Mouse (Mus musculus) heart, embryonic 16.5 days (tissue): Measurements from ENCODE around the gene Gm17324. TPM values are rescaled to one million over a fixed set of nuclear protein-coding genes. Genes with fewer than 3 reads are reported as not detected.
A peak's percentile ranks its signal among the peaks of the same experiment; 100 is the strongest.
"Not testable (repeated sequence)": the region's sequence is repeated elsewhere in the genome, so short reads cannot be mapped to it uniquely, and the experiment has no call there.

Experiments used
- ATAC-seq: fragments of 200-750 bp; cut with Nextera tagmentation; replicated peaks from 2 replicates; pipeline ENCODE4 v1.8.0; 2017; ENCODE audit warnings: moderate number of reproducible peaks; ENCODE audit not compliant: insufficient read depth, low FRiP score; ENCODE audit errors: extremely low read depth
- H3K27ac ChIP-seq: fragments of 300-500 bp; sonication (generic); 2 replicates; pipeline ENCODE4 v1.5.1; 2014; ENCODE audit warnings: mild to moderate bottlenecking, low read length, control low read depth, moderate library complexity
- H3K27me3 ChIP-seq: fragments of 300-500 bp; sonication (generic); 2 replicates; pipeline ENCODE4 v1.6.1; 2014; ENCODE audit warnings: low read length, mixed read lengths; ENCODE audit not compliant: control insufficient read depth, insufficient read depth
- H3K36me3 ChIP-seq: fragments of 300-500 bp; sonication (generic); 2 replicates; pipeline ENCODE4 v1.6.1; 2014; ENCODE audit not compliant: control insufficient read depth, insufficient read depth
- H3K4me1 ChIP-seq: fragments of 300-500 bp; sonication (generic); 2 replicates; pipeline ENCODE4 v1.6.1; 2014; ENCODE audit warnings: low read length, mixed read lengths; ENCODE audit not compliant: control insufficient read depth, insufficient read depth
- H3K4me2 ChIP-seq: fragments of 300-500 bp; sonication (generic); 2 replicates; pipeline ENCODE4 v1.6.1; 2014; ENCODE audit warnings: low read depth, mild to moderate bottlenecking, control low read depth, low read length
- H3K4me3 ChIP-seq: fragments of 300-500 bp; sonication (generic); 2 replicates; pipeline ENCODE4 v1.5.1; 2014; ENCODE audit warnings: mild to moderate bottlenecking, control low read depth, low read length
- H3K9ac ChIP-seq: fragments of 300-500 bp; sonication (generic); 2 replicates; pipeline ENCODE4 v1.6.1; 2014; ENCODE audit warnings: low read length, control low read depth
- H3K9me3 ChIP-seq: fragments of 300-500 bp; sonication (generic); replicated peaks from 2 replicates; pipeline ENCODE4 v1.6.1; 2016; ENCODE audit warnings: low read length; ENCODE audit not compliant: control insufficient read depth
- WGBS: fragments of 180-500 bp; shearing (Covaris S2); extraction: QIAGEN DNeasy Blood & Tissue Kit; methylation state at CpG from one replicate; pipeline ENCODE4 v1.1.7; 2014; 5-methylcytosine and 5-hydroxymethylcytosine counted together
- polyA plus RNA-seq: library from polyadenylated mRNA; unstranded; fragments of >200 nt; fragmentation: Nextera tagmentation; extraction: Ambion mirVana; gene quantifications from 2 replicates; pipeline ENCODE4 v1.2.1, GENCODE M21; 2015

The Gm17324 gene
- polyA plus RNA-seq = 0.49 and 0.50 TPM in 2 replicates

DNA sequence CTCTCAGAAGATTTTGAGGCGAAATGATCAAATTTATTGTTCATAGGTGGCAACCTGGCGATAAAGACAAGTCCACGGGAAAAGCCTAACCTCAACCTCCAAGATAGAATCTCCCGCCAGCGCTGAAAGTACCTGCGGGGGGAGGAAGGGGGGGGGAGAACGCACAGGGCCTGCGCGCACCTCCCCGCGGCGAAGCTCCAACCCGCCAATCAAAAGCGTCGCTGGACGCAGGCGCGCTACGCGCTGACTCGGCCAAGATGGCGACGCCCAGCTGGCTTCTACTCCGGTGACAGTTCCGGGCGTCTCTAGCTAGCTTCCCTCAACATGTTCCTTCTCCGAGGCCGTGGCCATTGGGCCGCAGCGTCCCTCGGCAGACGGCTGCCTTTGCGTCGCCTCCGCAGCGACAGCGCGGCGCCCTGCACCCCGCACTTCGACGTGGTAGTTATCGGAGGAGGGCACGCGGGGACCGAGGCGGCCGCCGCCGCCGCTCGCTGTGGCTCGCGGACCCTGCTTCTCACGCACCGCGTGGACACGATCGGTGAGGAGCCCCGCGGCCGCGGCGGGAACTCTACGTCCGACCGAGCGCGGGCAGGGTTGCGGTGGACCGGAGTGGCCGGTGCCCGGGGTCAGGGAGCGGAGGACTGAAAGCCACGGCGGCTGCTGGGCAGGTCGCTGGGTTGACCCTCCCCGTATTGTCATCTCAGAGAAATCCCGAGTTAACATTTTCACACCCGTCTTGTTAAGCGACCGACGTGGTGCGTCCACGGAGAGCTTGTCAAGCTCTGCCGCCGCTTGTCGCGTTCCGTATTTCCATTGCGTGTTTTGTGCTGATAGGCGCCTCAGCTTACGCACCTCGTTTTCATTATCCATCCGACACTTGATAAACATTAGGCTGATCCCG, at the start of gene Gm17324, which contains the start of gene Mto1:
TSS of gene Gm17324 (minus strand) at position 814 of the 901 bp plus-strand sequence.
TSS of gene Mto1 (plus strand) at position 236 of the 901 bp plus-strand sequence.
- H3K9me3 ChIP-seq = no peaks in the 10 kb centered on the region
- ATAC-seq = peak; percentile 91
- peak within 1 kb of the TSS; percentile 95 for H3K9ac ChIP-seq
- peak within 1 kb of the TSS; percentile 99 for H3K4me3 ChIP-seq
- peaks cover 13% of the 10 kb centered on the region for H3K36me3 ChIP-seq
- H3K4me2 ChIP-seq = peak within 1 kb of the TSS; percentile 87
- peaks cover 7% of the 10 kb centered on the region for H3K4me1 ChIP-seq
- under 1% methylated on average over 95 of the region's 96 CpGs for WGBS
- peaks cover 18% of the 10 kb centered on the region for H3K27me3 ChIP-seq
- peak within 1 kb of the TSS; percentile 96 for H3K27ac ChIP-seq

DNA sequence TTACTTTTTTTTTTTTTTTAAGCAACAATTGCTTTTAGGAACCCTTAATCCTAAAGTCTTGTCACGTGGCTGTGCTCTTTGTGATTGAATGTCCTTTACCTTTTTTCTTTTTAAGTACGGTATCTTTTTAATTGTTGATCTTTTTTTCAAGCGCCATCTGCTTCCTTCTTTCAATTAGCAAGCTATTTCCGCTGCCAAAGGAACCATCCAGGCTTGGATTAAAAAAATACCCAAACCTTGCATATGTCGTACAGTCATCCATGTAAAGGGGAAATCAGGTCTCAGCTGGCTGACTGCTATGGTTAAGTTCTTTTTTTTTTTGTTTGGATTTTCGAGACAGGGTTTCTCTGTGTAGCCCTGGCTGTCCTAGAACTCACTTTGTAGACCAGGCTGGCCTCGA, 44.6 kb upstream of the Gm17324 start:
- Histone ChIP-seq H3K9ac (no peak overlapping the region), H3K27me3 (no peaks in the 10 kb centered on the region), H3K27ac (no peak overlapping the region), H3K4me2 (no peak overlapping the region), H3K4me1 (peaks cover 3% of the 10 kb centered on the region; the same call in 1 of the 2 replicates), H3K36me3 (no peaks in the 10 kb centered on the region), H3K9me3 (no peaks in the 10 kb centered on the region), H3K4me3 (no peak overlapping the region)
- 86% methylated on average over 7 of the region's 7 CpGs for WGBS
- no peak for ATAC-seq

DNA sequence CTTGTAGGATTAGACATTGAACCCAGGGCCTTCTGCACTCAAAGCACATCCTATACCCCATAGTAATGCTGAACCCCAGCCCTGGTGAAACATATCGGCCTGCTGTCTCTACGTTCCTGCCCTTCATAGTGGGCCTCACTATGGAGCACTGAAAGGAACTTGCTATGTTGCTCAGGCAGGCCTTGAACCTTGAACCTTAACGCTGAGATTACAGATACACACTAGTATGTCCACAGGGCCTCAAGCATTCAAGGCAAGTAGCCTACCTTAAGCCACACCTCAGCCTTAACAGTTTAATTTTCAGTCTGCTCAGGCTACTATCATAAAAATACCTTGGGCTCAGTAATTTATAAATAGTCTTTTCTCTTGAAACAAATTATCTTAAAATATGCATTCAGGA, 43.7 kb upstream of the Gm17324 start:
- Histone ChIP-seq H3K27ac (no peak overlapping the region), H3K9me3 (no peaks in the 10 kb centered on the region), H3K4me3 (no peak overlapping the region), H3K27me3 (no peaks in the 10 kb centered on the region), H3K4me2 (no peak overlapping the region), H3K4me1 (peaks cover 3% of the 10 kb centered on the region; the same call in 1 of the 2 replicates), H3K9ac (no peak overlapping the region), H3K36me3 (no peaks in the 10 kb centered on the region)
- no peak for ATAC-seq
- WGBS = 90% methylated on average over 3 of the region's 3 CpGs

DNA sequence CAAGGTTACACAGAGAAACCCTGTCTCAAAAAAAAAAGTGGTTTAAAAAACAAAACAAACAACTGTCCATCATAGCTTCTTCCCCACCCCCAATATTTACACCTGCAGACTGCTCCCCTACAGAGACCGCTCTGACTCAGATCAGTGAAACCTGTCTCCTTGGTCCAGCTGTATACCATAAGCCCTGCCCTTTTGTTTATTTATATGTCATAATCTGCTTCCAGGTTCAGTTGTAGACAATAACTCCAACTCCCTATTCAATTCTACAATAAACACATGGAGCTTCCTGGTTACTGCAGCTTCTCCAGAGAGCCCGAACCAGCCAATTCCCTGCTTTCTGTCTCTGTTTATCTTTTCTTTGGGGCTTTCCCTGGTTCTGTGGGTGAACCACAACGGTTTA, 42.6 kb upstream of the Gm17324 start:
- ATAC-seq = no peak
- WGBS = 66% methylated on average over 3 of the region's 3 CpGs
- Histone ChIP-seq H3K27me3 (no peaks in the 10 kb centered on the region), H3K36me3 (no peaks in the 10 kb centered on the region), H3K4me1 (peaks cover 3% of the 10 kb centered on the region; the same call in 1 of the 2 replicates), H3K4me3 (no peak overlapping the region), H3K9me3 (no peaks in the 10 kb centered on the region), H3K27ac (no peak overlapping the region), H3K4me2 (no peak overlapping the region), H3K9ac (no peak overlapping the region)

DNA sequence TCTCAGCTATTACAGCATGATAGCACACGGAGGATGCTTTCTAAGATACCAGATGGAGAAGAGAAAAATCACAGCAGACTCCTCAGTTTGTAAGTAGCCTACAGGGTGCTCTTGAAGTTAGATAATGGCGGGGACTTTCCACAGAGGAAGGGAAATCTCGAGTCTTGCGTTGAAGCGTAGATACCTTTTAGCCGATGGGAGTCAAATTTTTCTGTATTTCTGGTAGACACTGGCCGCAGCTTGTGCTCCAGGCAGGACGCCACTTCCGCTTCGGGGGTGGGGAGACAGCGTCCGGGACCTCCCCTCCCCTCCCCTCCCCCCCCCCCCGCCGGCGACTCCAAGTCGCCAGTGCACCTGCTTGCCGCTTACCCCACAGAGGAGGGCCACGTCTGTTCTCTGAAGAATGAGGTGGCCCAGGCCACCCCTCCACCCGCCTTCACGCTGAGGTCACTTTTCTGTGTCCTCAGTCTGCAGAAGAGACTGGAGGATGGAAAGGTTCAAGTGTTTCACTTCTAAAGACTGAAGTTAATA, 40.4 kb upstream of the Gm17324 start, which contains the start of gene Eef1a1:
TSS of gene Eef1a1 (minus strand) at position 262 of the 531 bp plus-strand sequence.
- Histone ChIP-seq H3K27me3 (no peaks in the 10 kb centered on the region), H3K4me2 (peak within 1 kb of the TSS; percentile 75), H3K9ac (peak within 1 kb of the TSS; percentile 75), H3K4me3 (peak within 1 kb of the TSS; percentile 60), H3K27ac (peak within 1 kb of the TSS; percentile 72), H3K4me1 (peaks cover 3% of the 10 kb centered on the region; the same call in 1 of the 2 replicates), H3K36me3 (no peaks in the 10 kb centered on the region), H3K9me3 (no peaks in the 10 kb centered on the region)
- ATAC-seq = peak; percentile 74
- 2% methylated on average over 16 of the region's 20 CpGs for WGBS

DNA sequence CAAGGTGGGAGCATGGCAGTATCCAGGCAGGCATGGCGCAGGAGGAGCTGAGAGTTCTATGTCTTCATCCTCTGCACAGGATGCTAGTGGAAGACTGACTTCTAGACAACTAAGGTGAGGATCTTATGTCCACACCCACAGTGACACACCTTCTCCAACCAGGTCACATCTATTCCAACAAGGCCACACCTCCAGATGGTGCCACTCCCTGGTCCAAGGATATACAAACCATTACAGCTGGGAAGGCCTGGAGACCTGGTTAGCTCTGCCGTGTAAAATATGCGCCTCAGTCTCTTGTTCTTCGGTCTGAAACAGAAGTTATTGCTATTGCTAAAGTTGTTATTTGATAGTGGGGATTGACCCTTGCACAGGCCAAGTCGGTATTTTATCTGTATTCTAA, 39.4 kb upstream of the Gm17324 start:
- WGBS = 89% methylated on average over 5 of the region's 5 CpGs
- ATAC-seq, H3K9ac ChIP-seq: not testable (repeated sequence)

DNA sequence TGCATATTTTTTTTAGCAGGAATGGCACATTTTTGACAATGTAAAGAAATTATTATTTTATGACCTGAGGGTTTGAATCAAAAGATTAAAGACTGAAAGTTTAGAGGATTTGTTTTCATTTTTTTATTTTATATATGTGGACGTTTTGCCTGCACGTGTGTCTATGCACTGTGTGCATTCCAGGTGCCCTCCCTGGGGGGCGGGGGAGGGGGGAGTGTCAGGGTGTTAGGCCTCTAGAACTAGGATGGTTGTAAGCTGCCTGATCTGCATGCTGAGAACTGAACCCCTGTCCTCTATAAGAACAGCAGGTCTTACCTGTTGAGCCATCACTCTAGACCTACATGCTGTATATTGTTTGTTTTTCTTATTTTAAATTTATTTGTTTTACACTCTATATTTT, 36.1 kb upstream of the Gm17324 start:
- Histone ChIP-seq H3K27ac (no peak overlapping the region), H3K9me3 (no peaks in the 10 kb centered on the region), H3K4me3 (no peak overlapping the region), H3K4me1 (peaks cover 9% of the 10 kb centered on the region), H3K36me3 (no peaks in the 10 kb centered on the region), H3K27me3 (no peaks in the 10 kb centered on the region), H3K4me2 (no peak overlapping the region), H3K9ac (no peak overlapping the region)
- 79% methylated on average over 3 of the region's 3 CpGs for WGBS
- ATAC-seq = no peak

More for the DNA sequence above, 39.4 kb upstream of the Gm17324 start:
- not testable (repeated sequence) for H3K4me3 ChIP-seq, H3K36me3 ChIP-seq, H3K4me1 ChIP-seq, H3K9me3 ChIP-seq, H3K27ac ChIP-seq, H3K4me2 ChIP-seq, H3K27me3 ChIP-seq

DNA sequence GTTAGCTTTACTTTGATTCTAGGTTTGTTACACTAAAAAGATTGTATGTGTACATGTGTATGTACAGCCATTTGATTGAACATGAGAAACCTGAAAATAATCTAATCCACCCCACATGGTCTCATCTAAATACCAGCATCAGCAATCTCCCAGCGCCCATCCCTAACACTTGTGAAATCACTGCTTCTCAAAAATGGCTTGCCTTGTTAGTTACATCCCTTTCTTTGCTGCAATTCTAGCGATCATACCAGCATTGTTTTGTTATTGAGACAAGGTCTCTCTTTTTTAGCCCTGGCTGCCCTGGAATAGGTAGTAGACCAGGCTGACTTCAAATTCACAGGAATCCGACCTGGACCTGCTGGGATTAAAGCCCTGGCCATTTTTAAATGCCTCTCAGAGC, 33.8 kb upstream of the Gm17324 start:
- no peaks in the 10 kb centered on the region for H3K27me3 ChIP-seq
- whole genome bisulfite sequencing = 17% methylated on average over 3 of the region's 3 CpGs
- no peak for ATAC-seq
- H3K4me1 ChIP-seq = peaks cover 21% of the 10 kb centered on the region
- H3K27ac ChIP-seq = peak overlapping the region; percentile 99
- H3K4me2 ChIP-seq = peak overlapping the region; percentile 80
- H3K36me3 ChIP-seq = peaks cover 17% of the 10 kb centered on the region
- H3K9ac ChIP-seq = peak overlapping the region; percentile 93
- H3K4me3 ChIP-seq = peak overlapping the region; percentile 77
- H3K9me3 ChIP-seq = no peaks in the 10 kb centered on the region
